Mouse (Mus musculus) right cerebral cortex, adult 18-20 months (tissue): ENCODE results near the gene Tmem260.
"Not testable (repeated sequence)": the region's sequence is repeated elsewhere in the genome, so short reads cannot be mapped to it uniquely, and the experiment has no call there.

Source experiments
- DNase-seq: peaks from one replicate; pipeline ENCODE4 v3.0.0; 2022; ENCODE audit warnings: mixed read lengths

Tmem260 gene

DNA sequence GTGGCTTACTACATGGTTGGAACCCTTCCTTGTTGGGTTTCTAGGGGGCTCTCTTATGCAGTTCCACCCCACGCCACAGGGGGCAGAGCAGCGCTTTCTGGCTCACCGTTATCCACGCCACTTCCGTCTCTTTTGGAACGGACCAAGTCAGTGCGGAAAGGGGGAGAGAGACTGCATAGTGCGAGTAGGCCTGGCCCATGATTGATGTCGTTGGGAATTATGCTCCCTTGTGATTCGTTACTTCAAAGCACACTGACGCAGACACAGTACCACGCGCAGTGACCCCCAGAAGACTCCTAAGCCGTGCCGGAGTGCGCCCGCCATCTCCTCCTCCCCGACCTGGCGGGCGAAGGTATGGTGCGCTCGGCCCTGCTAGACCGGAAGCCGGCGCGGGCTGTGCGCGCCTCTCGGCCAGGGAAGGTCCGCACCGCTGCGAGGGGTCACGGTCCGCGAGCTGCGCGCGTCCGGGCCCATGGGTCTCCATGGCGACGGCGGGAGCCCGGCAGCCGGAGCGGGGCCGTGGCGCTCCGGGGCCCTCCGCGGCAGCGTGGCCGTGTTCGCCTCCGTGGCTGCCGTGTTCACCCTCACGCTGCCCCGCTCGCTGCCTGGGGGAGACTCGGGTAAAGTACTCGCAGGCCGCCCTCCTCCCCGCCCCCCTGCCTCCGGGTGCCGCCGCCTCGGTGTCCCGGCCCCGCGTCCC lies at the start of gene Tmem260:
Gene Tmem260, plus strand, starts transcription at position 141 of the 700 bp plus-strand sequence.
- DNase-seq: peak; percentile 89

DNA sequence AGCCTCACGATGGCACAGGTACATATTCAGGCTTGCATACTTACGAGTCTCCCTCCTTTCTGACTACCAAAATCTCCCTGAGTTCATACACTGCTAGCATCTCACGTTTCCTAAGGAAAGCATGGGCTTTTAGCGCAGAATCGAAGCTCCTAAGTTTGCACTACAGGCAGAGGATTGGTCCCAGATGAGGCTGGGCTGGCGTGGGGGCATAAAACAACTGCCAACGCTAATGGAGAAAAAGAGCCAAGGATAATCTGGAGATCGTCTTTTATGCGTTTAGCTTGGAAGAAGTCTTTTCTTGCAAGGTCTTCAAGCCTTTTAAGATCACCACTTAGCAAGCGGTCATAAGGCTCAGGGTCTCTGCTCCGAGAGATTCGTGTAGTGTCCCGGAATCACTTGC lies 39.8 kb upstream of the Tmem260 start:
- DNase-seq: no peak

DNA sequence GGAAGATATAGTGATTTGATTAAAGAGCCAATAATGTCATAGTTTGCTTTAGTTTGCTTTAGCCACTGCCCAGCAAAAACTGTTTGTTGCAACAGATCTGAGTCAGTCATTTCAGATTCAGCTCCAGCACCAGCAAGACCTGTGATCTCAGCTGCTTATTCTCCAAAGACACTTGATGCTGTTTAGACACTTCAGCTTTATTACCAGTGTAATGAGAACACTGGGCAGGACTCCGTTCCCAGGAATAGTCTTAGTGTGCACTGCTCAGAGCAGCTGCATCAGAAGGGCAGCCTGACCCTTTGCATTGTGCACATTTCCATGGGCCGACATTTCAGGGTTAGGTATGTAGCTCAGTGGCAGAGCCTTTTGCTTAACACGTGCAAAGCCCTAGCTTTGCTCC lies 28.9 kb upstream of the Tmem260 start:
- DNase-seq: no peak

DNA sequence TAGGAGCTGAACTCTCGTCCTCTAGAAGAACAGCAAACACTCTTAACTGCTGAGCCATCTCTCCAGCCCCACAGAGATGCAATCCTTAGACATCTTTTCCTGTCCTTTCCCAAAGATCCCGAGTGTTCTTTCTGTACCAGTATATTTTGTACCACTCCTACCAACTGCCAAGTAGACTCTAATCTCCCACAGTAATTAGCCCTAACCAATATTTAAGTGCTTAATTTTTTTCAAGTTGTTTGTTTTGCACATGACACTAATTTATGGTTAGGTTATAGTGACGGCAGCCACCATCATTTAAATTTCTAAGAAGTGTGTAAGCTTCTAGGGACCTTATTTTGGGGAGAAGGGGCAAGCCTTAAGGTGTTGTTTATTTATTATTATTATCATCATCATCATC lies 27.7 kb upstream of the Tmem260 start:
- DNase-seq: no peak

DNA sequence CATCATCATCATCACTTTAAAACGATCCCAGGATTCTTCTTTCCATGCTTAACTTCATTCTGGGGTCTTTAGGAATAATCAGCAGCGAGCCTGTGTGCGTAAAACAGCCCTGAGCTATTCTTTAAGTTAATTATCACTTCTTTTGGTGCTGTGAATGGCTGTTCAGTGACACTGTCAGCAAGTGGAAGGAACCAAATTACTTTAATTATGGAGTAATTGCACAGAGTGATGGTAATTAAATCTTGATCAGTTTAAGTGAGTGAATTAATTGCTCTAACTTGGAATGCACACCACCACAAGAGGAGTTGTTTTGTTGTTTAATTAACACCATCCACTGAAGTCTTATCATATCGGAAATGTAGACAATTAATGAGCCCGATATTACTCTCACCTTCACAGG lies 27.3 kb upstream of the Tmem260 start:
- DNase-seq: no peak

DNA sequence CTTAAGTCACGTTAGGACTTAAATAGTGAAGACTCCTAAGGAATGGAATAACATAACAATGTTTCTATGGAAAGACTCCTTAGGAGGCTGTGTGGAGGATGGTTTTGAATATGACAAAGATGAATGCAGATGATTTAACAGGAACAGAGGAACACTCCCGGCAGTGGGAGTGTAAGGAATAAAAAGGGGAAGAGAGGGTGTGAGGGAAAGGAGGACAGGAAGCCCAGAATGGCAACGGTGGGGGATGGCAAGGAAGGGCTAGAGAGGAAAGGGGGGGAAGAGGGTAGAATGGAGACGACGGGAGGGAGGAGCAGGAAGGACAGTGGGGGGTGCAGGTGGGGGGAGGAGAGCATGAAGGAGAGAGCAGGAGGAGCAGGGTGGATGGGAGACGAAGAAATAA lies 24.4 kb upstream of the Tmem260 start:
- peak; percentile 87 for DNase-seq

DNA sequence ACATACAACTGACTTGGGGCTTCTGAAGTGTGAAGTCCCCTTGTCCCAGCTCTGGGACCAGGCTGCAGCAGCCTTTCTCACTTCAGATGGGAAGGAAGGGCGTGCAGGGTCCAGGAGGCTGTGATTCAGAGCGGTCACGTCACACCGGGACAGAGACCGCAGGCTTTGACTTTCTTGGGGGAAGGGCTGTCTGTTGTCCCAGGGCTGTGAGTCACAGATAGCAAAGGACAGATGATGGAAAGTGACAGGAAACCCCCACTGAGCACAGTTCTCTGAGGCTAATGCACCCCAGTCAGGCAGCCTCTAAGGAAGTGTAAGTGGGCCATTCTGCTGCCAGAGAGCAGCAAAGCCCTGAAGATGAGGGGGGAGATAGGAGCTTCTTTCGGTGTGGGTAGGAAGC lies 23.9 kb upstream of the Tmem260 start:
- peak; percentile 59 for DNase-seq

DNA sequence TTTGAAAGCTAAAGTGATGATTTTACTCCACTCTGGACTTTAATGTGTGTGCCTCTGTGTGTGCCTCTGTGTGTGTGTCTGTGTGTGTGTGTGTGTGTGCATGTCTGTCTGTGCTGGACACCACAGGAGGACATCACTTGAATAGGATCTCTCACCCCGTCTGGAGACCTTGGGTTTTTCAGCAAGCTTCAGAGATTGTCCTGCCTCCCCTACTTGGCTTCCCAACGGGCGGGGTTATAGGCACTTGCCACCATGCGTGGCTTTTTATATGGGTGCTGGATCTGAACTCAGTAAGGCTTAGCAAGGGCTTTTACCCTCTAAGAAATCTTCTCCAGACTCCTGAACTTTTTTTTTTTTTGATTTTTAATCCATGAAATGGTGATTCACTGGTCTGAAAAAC lies 23.5 kb upstream of the Tmem260 start:
- DNase-seq: peak; percentile 15

DNA sequence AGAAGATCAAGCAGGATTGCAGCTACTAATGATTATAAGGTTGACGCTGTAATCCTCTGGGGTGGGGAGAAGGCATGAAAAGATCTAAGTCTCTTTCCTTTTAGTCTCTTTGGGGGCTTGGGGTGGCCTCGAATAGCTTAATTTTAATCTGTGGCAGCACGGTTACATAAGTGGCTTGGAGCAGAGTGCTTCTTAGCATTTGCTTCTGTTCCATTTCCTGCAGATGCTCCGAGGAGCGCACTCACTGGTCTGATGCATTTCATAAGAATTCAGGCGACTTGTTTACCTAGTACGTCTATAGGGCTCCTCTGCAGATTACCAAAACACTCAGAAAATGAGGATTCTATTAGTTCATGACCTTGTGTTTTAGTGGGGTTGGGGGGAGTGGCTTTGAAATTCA lies 23.0 kb upstream of the Tmem260 start:
- DNase-seq: peak; percentile 38

DNA sequence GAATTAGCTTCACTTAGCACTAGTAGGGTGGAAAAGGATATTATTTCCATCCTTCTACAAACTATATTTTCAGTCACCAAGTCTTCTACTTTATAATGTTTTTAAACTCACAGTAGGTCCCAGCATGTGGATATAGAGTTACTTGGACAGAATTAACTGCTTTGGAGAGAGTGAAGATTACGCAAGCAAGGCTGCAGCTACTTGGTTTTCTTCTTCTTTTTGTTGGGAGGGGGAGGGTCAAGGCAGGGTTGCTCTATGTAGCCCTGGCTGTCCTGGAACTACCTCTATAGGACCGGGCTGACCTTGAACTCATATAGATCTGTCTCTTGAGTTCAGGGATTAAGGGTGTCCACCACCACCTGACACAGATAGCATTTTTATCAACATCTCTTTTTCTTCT lies 13.9 kb upstream of the Tmem260 start:
- DNase-seq: no peak

DNA sequence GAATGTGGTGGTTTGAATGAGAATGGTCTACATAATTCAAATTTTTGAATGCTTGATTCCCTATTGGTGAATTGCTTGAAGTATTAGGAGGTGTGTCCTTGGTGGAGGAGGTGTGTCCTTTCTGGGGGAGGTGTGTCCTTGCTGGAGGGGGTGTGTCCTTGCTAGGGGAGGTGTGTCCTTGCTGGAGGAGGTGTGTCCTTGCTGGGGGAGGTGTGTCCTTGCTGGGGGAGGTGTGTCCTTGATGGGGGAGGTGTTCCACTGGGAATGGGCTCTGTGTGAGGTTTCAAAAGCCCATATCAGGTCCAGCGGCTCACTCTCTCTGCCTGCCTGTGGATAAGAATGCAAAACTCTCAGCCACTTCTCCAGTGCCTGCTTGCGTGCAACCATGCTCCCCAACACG lies 2.1 kb upstream of the Tmem260 start:
- no peak for DNase-seq

DNA sequence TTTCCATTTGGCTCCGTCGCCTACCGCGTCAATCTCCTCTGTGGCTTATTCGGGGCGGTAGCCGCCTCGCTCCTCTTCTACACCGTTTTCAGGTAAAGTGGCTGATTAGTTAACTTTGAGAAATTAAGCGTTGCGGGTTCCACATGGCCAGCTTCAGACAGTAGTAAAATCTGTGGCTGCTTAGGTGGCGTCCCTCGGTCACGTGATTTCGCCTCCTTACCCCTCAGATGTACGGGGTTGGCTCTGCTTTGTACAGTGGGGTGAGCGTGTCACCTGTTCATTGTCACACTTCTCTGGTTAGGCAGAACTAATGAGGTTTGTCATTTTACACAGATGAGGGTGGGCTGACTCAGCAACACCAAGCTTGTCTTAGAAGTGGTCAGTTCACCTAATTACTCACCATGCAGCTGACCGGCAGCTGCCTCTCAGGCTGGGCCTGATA lies 6.1 kb downstream of the Tmem260 start:
- DNase-seq: no peak

DNA sequence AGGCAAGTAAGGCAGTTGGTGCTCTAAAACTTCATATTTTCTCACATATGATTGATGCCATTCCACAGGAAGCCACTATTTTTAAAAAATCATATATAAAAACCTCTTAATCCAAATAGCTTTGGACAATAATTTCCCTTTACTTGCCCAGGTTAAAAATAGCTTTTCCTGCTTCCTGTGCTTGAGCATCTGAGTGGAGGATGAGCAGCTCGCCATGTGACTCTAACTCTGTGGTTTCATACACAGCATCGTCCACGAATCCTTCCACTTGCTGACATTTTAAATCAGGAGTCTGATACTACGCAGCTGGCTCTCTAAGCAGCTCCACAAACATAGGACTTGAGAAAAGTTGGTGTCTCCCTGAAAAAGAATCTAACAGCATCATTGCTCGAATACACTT lies 7.5 kb downstream of the Tmem260 start:
- DNase-seq: no peak

DNA sequence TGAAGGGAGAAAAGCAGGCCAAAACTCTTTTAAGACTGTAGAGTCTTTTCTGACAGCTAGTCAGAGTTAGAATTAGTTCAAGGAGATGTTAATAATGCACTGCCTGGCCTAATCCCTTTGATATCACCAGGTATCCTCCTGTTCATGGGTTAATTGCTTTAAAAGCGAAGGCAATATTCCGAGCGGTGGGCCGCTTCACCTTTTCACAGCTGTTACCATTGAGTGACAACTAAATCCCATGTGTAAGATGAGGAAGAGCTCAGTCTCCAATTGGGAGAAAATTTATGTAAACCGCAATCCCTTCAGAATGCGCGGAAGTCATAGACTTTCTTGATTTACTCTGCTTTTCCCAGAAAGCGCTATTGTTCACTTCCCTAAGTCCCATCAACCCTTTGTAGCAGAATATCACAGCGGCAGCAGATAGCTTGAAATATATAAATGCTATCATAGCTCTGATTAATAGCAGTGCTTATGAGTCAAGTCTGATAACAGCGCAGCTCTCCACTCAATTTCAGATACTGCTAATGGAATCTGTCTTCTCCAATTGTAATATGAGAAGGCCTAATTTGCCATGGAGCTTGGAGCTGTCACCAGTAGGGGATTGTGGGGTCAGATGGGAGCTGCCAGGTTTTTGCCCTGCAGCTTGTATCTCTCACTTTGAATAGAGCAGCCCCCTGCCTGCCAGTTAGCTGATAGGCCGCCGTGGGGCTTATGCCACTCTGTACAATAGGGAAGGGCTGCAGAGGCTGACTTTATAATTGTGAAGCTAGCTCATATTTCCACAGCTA lies 10.6 kb downstream of the Tmem260 start:
- no peak for DNase-seq

DNA sequence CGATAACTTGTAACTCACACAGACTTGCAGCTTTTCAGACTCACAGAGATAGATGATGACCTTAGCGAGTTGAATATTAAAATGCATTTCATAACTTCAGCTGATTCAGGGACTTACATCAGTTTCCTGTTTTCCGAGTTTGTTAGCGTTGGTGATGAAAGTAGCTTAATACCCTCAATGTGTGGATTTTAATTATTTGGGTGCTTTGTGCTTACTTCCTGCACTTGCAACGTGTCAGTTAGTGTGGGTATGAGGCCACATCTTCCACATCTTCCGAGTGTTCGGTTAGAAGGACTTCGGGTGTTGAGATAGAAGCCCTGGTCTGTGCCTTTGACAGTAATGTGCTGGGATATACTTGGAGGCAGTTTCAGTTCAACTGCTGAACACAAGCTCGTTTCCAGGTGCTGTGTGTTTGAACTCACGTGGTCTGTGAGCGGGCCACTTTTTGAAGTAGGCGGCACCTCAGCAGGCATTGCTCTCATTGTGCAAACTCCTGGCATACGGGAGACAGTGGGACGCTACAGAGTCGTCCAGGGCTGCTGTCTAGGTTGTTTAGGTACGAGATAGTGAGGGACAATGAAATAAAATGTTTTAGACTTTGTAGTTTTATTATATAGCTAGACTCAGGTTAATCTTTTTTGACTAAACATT lies 11.5 kb downstream of the Tmem260 start:
- no peak for DNase-seq

DNA sequence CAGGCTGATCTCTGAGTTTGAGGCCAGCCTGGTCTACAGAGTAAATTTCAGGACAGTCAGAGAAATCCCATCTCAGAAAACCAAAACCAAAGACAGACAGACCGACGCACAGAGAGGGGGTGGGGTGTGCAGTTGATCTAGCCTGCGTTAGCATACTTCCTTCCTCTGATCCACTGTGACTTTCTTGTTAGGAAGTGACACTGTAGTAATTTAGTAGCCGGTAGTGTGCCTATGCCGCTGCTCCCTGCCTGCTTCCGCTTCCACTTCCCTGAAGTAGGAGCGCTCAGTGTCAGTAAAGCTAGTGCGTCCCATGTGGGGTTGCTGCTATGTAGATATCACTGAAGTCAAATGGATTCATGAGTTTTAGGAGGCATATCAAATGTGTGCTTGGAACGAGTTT lies 13.0 kb downstream of the Tmem260 start:
- DNase-seq: no peak

DNA sequence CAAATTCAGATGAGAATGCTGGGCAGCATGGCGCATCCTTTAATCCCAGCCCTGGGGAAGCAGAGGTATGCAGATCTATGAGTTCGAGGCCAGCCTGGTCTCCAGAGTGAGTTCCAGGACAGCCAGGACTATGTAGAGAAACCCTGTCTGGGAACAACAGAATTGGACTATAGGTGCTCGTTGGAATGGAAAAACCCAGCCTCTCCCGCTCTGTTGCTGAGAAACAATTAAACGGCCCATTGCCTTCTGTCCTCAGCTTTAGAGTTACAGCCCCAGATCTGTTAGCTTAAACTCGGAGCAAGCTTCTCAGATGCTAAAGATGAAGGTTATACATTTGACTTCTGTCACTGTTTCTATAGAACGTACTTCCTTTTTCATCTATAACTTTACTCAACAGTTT lies 22.4 kb downstream of the Tmem260 start:
- DNase-seq: no peak

DNA sequence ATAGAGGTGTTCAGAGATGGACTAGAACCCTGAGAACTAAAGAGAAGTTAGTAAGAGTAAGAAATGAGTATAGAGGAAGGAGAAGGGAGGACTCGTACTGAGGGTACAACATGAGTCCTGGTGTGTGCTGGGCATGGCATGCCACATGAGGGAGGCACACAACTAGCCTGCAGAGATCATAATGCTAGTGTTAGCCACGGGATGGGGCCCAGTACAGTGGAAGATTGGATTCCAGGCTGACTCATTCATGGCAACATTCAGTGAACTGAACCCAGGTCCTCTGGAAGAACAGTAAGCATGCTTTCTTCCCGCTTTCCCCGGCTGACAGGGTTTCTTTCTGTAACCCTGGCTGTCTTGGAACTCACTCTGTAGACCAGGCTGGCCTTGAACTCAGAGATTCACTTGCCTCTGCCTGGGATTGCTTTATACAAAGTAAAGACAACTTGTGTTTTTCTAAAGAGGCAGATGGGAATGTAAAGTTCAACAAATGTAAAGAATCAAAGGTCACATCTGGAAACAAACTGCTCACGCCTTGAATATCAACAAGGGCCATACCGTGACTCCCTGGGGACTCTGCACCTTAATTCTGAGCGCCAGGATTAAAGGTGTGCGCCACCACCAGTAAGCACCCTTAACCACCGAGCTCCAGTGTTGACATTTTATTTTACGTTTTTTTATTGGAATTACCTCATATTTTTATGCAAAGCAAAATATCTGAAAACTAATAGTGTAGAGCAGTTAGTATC lies 25.0 kb downstream of the Tmem260 start:
- no peak for DNase-seq

DNA sequence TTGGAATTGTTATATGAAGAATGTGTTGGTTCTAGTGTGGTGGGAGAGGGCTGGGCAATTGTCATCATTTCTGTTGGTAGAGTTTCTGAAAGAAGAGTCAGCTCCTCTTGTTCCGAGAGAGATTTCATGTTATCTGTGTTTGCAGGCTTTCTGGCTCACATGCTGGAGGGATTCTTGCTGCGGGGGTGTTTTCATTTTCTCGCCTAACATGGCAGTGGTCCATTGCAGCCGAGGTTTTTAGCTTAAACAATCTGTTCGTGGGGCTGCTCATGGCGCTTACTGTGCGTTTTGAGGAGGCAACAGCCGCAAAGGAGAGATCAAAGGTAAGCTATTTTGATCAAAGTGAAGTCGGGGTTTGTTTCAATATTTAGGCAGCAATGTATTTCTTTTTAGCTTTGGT lies 26.3 kb downstream of the Tmem260 start:
- peak; percentile 82 for DNase-seq

DNA sequence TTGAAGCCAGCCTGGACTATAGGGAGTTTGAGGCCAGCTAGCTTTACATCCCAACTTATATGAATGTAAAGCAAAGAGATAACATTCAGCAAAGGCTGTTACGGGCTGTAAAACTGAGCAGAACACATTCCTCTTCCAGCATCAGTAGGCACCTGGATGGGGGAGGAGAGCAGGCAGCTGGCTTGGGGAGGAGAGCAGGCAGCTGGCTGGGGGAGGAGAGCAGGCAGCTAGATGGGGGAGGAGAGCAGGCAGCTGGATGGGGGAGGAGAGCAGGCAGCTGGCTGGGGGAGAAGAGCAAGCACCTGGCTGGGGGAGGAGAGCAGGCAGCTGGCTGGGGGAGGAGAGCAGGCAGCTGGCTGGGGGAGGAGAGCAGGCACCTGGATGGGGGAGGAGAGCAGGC lies 29.4 kb downstream of the Tmem260 start:
- no peak for DNase-seq

DNA sequence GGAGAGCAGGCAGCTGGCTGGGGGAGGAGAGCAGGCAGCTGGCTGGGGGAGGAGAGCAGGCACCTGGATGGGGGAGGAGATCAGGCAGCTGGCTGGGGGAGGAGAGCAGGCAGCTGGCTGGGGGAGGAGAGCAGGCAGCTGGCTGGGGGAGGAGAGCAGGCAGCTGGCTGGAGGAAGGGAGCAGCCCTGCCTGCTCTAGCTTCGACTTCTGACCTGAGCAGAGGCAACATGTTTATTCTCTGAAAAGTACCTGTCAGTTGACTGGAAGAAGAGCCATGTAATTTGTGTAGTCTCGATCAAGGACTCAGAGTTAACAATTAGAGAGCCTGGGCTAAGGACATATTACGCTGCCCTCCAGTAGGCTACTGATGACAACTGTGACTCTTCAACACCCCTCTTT lies 29.9 kb downstream of the Tmem260 start:
- not testable (repeated sequence) for DNase-seq

DNA sequence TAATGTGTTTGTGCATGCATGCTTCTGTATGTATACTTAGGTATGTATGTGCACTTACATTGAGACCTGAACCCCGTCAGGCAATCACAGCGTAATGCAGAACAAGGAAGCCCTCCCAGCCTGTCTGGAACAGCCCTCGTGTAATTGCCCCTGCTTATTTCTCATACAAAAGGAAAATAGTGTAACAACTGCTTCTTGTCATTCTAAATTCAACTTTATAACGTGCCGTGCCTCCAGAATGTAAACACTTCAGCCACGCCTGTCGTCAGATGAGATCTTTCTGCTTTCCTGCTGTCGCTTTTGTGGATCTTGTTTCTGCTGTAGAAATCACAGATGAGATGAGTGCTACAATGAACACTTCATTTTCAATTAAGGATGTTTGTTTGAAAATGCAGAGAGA lies 30.4 kb downstream of the Tmem260 start:
- no peak for DNase-seq

DNA sequence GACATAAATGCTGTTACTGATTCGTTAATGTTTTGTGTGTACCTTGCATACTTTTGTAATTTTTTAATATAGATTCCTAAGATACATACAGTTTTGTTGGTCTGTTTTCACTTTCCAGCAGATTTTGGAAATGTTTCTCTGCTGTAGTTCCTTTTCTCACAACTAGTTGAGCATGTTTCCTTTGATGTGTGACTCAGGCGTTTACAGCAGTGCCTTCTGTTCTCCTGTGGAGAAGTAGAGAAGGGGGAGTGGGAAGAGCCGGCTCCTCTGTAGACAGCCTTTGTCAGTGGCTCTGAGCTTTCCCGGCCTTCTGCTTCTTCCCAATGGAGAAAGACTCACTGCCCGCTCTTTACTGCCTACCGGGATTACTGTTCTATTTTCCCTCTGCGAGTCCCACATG lies 35.7 kb downstream of the Tmem260 start:
- peak; percentile 33 for DNase-seq
